Mouse (Mus musculus) spleen, adult 2 months (tissue): ENCODE data around the gene Tmem150c.

Experiments
- CTCF ChIP-seq: fragments of 200-500 bp; IDR thresholded peaks from 2 replicates; pipeline ENCODE4 v1.5.1; 2011; ENCODE audit warnings: mild to moderate bottlenecking, inconsistent platforms; ENCODE audit not compliant: insufficient read depth, insufficient read length, insufficient replicate concordance; ENCODE audit errors: extremely low read depth
- POLR2A ChIP-seq: fragments of 200-500 bp; IDR thresholded peaks from 2 replicates; pipeline ENCODE4 v1.6.1; 2011; ENCODE audit warnings: low read depth, low read length, inconsistent platforms

DNA sequence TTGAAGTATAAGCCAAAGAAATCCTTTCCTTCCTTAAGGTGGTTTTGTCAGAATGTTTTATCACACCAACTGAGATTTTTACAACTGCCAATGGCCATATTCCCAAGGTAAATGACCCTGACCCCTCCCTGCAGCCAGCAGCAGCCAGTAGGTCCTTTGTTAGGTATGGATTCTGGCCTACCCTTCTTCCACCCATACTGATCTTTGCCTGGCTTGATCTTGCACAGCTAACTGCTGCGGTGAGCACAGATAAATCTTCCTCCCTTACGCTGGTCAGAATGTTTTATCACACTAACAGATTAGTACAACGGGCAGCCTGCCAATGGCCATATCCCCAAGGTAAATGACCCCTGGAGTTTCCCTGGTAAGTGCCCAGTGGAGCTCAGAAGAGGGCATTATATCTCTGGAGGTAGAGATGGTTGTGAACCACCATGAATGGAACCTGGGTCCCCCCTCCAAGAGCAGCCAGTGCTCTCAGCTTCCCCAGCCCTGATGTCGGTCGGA lies 103.7 kb downstream of the Tmem150c start:
- TF ChIP-seq POLR2A = no peak
- no peak for TF ChIP-seq CTCF
